Mouse (Mus musculus) gastrocnemius, adult 18-20 months (tissue): ENCODE data around the gene Cep63. TPM values are rescaled to one million over a fixed set of nuclear protein-coding genes. Genes with fewer than 3 reads are reported as not detected.
A peak's percentile ranks its signal among the peaks of the same experiment; 100 is the strongest.

Source experiments
- DNase-seq: peaks from one replicate; pipeline ENCODE4 v3.0.0; 2021; ENCODE audit warnings: low spot score
- total RNA-seq, 2 experiments: library from RNA; stranded (reverse); gene quantifications; 2 replicates each; pipeline ENCODE4 v1.2.3; 2021

The Cep63 gene
- total RNA-seq, 2 experiments from 2014 or later: 21.7 to 23.8 TPM

GRCm38 (mm10) chr9:102632173-102632572, 5.8 kb upstream of the Cep63 start:
- DNase-seq: no peak

GRCm38 (mm10) chr9:102631589-102632147, 5.3 kb upstream of the Cep63 start:
- no peak for DNase-seq

- DNase-seq: no peak
Measured at GRCm38 (mm10) chr9:102629052-102629451, 2.7 kb upstream of the Cep63 start.

- no peak for DNase-seq
Measured at GRCm38 (mm10) chr9:102627442-102627841, 1.1 kb upstream of the Cep63 start.

- no peak for DNase-seq
Measured at GRCm38 (mm10) chr9:102626839-102627225, 498 bp upstream of the Cep63 start.

- DNase-seq: no peak
Measured at GRCm38 (mm10) chr9:102625401-102625982, 842 bp downstream of the Cep63 start.

- no peak for DNase-seq
Measured at GRCm38 (mm10) chr9:102623581-102623980, 2.8 kb downstream of the Cep63 start.

GRCm38 (mm10) chr9:102622876-102623275, 3.5 kb downstream of the Cep63 start:
- no peak for DNase-seq

- peak; percentile 51 for DNase-seq
Measured at GRCm38 (mm10) chr9:102622192-102622857, 4.0 kb downstream of the Cep63 start.

- no peak for DNase-seq
Measured at GRCm38 (mm10) chr9:102621385-102621784, 4.9 kb downstream of the Cep63 start.

GRCm38 (mm10) chr9:102616267-102616666, 10.1 kb downstream of the Cep63 start:
- DNase-seq: no peak

- DNase-seq: no peak
Measured at GRCm38 (mm10) chr9:102615071-102615470, 11.3 kb downstream of the Cep63 start.

GRCm38 (mm10) chr9:102609221-102609620, 17.1 kb downstream of the Cep63 start:
- DNase-seq: no peak

- no peak for DNase-seq
Measured at GRCm38 (mm10) chr9:102607471-102607870, 18.9 kb downstream of the Cep63 start.

- no peak for DNase-seq
Measured at GRCm38 (mm10) chr9:102605162-102605561, 21.2 kb downstream of the Cep63 start.

GRCm38 (mm10) chr9:102601666-102602065, 24.7 kb downstream of the Cep63 start:
- DNase-seq: no peak

- DNase-seq: no peak
Measured at GRCm38 (mm10) chr9:102601187-102601586, 25.1 kb downstream of the Cep63 start.

- no peak for DNase-seq
Measured at GRCm38 (mm10) chr9:102595662-102596436, 30.5 kb downstream of the Cep63 start.

GRCm38 (mm10) chr9:102594667-102595393, 31.5 kb downstream of the Cep63 start:
- DNase-seq: no peak

GRCm38 (mm10) chr9:102587347-102587746, 39.0 kb downstream of the Cep63 start:
- no peak for DNase-seq

- DNase-seq: no peak
Measured at GRCm38 (mm10) chr9:102581921-102582469, 44.3 kb downstream of the Cep63 start.
